ENCODE assay signal across 9 mouse cellular contexts in genomic region chr3:130103486-130103885, GRCm38 (mm10). TPM values are rescaled to one million over a fixed set of nuclear protein-coding genes. Genes with fewer than 3 reads are reported as not detected.
DNase-seq lines count a peak whose midpoint lies in the region; ATAC-seq and TF ChIP-seq lines count a peak whose summit lies in the region.
"Had no signal": no experiment of that assay in that cellular context is flagged by ENCODE, and none has a peak within 500 bp of the region (broad histone marks: within the 10 kb centered on the region; RNA-seq: fewer than 3 reads in every experiment).

No protein-coding gene starts in this region.

- DNase-seq in A20 (ENCODE audit: low read depth, low spot score) (peak; percentile 63), MEL (ENCODE audit: low read depth, low spot score) (peak; percentile 52)
- DNase-seq in kidney, postnatal 4 days = peak; percentile 61
- peak; percentile 33 for DNase-seq in thymus, postnatal 0 days (ENCODE audit: low spot score)
- no peak for DNase-seq in ovary, adult 18-20 months (ENCODE audit: low spot score)
- DNase-seq in urinary bladder, adult 2 months (ENCODE audit: low spot score) = no peak

- no peak for TF ChIP-seq POLR2A in MEL (IDR thresholded peaks at IDR 0.05; ENCODE audit: control insufficient read depth in 1 of 2, insufficient read depth in 1 of 2, low read depth in 1 of 2, low read length in 2 of 2, poor library complexity in 1 of 2)

- no peak overlapping the region for H3K4me2 ChIP-seq in intestine, postnatal 0 days (replicated peaks; ENCODE audit: low read depth)
- H3K4me2 ChIP-seq in intestine, embryonic 15.5 days (replicated peaks) = no peak overlapping the region
- H3K4me2 ChIP-seq: neural tube, embryonic 13.5 days had no signal

- peak; percentile 56 for TF ChIP-seq CTCF in intestine, postnatal 0 days (IDR thresholded peaks at IDR 0.05; ENCODE audit: low read depth)
- peak; percentile 53 to 69 (median 64) for TF ChIP-seq CTCF in MEL (IDR thresholded peaks at IDR 0.05 in 2 of 3, conservative IDR thresholded peaks at IDR 0.05 in 1 of 3; ENCODE audit: control insufficient read depth in 1 of 3, insufficient read depth in 1 of 3, low read depth in 2 of 3, low read length in 3 of 3, poor library complexity in 1 of 3, severe bottlenecking in 1 of 3)

- H3K79me2 ChIP-seq in MEL (ENCODE audit: control insufficient read depth, insufficient read depth, low read length, poor library complexity) = no peaks in the 10 kb centered on the region

- H3K4me3 ChIP-seq in intestine, postnatal 0 days (ENCODE audit: low read depth, low read length) = no peak overlapping the region
- H3K4me3 ChIP-seq in intestine, embryonic 15.5 days (replicated peaks) = no peak overlapping the region
- no peak overlapping the region for H3K4me3 ChIP-seq in MEL (ENCODE audit: control insufficient read depth in 1 of 2, insufficient read depth in 1 of 2, low read depth in 2 of 2, low read length in 2 of 2)
- H3K4me3 ChIP-seq: neural tube, embryonic 13.5 days had no signal

- WGBS in intestine, postnatal 0 days = 72% methylated on average over 8 of the region's 8 CpGs
- 76% methylated on average over 8 of the region's 8 CpGs for WGBS in intestine, embryonic 15.5 days

- peak; percentile 55 for TF ChIP-seq RAD21 in MEL (IDR thresholded peaks at IDR 0.05; ENCODE audit: low read depth, low read length)

- no peak overlapping the region for H3K27ac ChIP-seq in intestine, postnatal 0 days (ENCODE audit: low read depth, low read length)
- H3K27ac ChIP-seq in intestine, embryonic 15.5 days = no peak overlapping the region
- H3K27ac ChIP-seq in MEL (ENCODE audit: control insufficient read depth, low read depth, low read length) = no peak overlapping the region
- H3K27ac ChIP-seq: neural tube, embryonic 13.5 days had no signal

- no peak for TF ChIP-seq EP300 in MEL (IDR thresholded peaks at IDR 0.05; ENCODE audit: low read depth in 1 of 2, low read length in 2 of 2)

- H3K27me3 ChIP-seq in intestine, postnatal 0 days (replicated peaks; ENCODE audit: control insufficient read depth, insufficient read depth, low read length) = no peaks in the 10 kb centered on the region
- no peaks in the 10 kb centered on the region for H3K27me3 ChIP-seq in intestine, embryonic 15.5 days (replicated peaks)
- no peaks in the 10 kb centered on the region; a peak in 2 of 4 replicates for H3K27me3 ChIP-seq in MEL (ENCODE audit: control insufficient read depth in 1 of 2, insufficient read depth in 2 of 2, low read length in 2 of 2)
- H3K27me3 ChIP-seq: neural tube, embryonic 13.5 days had no signal

- no peaks in the 10 kb centered on the region for H3K36me3 ChIP-seq in intestine, postnatal 0 days (ENCODE audit: control insufficient read depth, insufficient read depth)
- no peaks in the 10 kb centered on the region for H3K36me3 ChIP-seq in intestine, embryonic 15.5 days
- H3K36me3 ChIP-seq in MEL (ENCODE audit: control insufficient read depth in 1 of 2, insufficient read depth in 2 of 2, low read length in 2 of 2) = no peaks in the 10 kb centered on the region
- H3K36me3 ChIP-seq: neural tube, embryonic 13.5 days had no signal

- ATAC-seq in intestine, postnatal 0 days = no peak
- ATAC-seq in intestine, embryonic 15.5 days = no peak

- no peaks in the 10 kb centered on the region for H3K9me3 ChIP-seq in intestine, postnatal 0 days (ENCODE audit: control insufficient read depth)
- no peaks in the 10 kb centered on the region for H3K9me3 ChIP-seq in intestine, embryonic 15.5 days
- H3K9me3 ChIP-seq in MEL (replicated peaks; ENCODE audit: insufficient read depth, low read length) = no peaks in the 10 kb centered on the region
- H3K9me3 ChIP-seq: neural tube, embryonic 13.5 days had no signal

- H3K4me1 ChIP-seq in intestine, postnatal 0 days (replicated peaks; ENCODE audit: control insufficient read depth, insufficient read depth, low read length) = no peaks in the 10 kb centered on the region
- no peaks in the 10 kb centered on the region for H3K4me1 ChIP-seq in intestine, embryonic 15.5 days (replicated peaks)
- H3K4me1 ChIP-seq in MEL (ENCODE audit: control insufficient read depth in 1 of 2, insufficient read depth in 2 of 2, low read length in 2 of 2) = no peaks in the 10 kb centered on the region
- H3K4me1 ChIP-seq: neural tube, embryonic 13.5 days had no signal

- H3K9ac ChIP-seq in intestine, postnatal 0 days (ENCODE audit: low read depth, low read length) = no peak overlapping the region
- H3K9ac ChIP-seq in intestine, embryonic 15.5 days = no peak overlapping the region
- no peak overlapping the region for H3K9ac ChIP-seq in MEL (ENCODE audit: control insufficient read depth, low read depth, low read length, poor library complexity, severe bottlenecking)
- H3K9ac ChIP-seq: neural tube, embryonic 13.5 days had no signal

TF ChIP-seq in MEL, 35 proteins besides CTCF, POLR2A, EP300 and RAD21:
- TF ChIP-seq ZC3H11A (IDR thresholded peaks at IDR 0.05; ENCODE audit: low read depth, low read length) (peak; percentile 32; the same call in 1 of the 2 replicates), CHD2 (IDR thresholded peaks at IDR 0.05; ENCODE audit: low read length) (no peak), SMC3 (IDR thresholded peaks at IDR 0.05; ENCODE audit: low read depth, low read length) (peak; percentile 62), CHD1 (IDR thresholded peaks at IDR 0.05; ENCODE audit: low read depth, low read length) (no peak)

RNA-seq across cellular contexts. Expression of gene Col25a1, which starts 27.8 kb away (rescaled TPM):
- 0.59 and 0.67 TPM in 2 replicates for polyA plus RNA-seq in intestine, postnatal 0 days (2015; fragmentation: Nextera tagmentation; extraction: Ambion mirVana)
- 1.9 TPM in 2 replicates for polyA plus RNA-seq in intestine, embryonic 15.5 days (2015; fragmentation: Nextera tagmentation; extraction: Ambion mirVana)
- total RNA-seq in MEL (2012; rRNA removed) = not detected in 2 replicates
- not detected for polyA plus RNA-seq in MEL (2012; ENCODE audit: insufficient read depth in 1 of 2, insufficient read length in 2 of 2, low read depth in 1 of 2, low replicate concordance in 2 of 2, missing spikeins in 1 of 2)
- polyA plus RNA-seq in thymus, postnatal 0 days (2015; fragmentation: Nextera tagmentation; extraction: Ambion mirVana) = 0.22 and 0.31 TPM in 2 replicates
- polyA plus RNA-seq in urinary bladder, adult 2 months (2012; rRNA removed) = 23.1 and 24.7 TPM in 2 replicates

RNA-seq across cellular contexts. Expression of gene Sec24b, which starts 42.1 kb away (rescaled TPM):
- 13.1 and 13.4 TPM in 2 replicates for polyA plus RNA-seq in intestine, postnatal 0 days (2015; fragmentation: Nextera tagmentation; extraction: Ambion mirVana)
- 24.7 and 29.2 TPM in 2 replicates for polyA plus RNA-seq in intestine, embryonic 15.5 days (2015; fragmentation: Nextera tagmentation; extraction: Ambion mirVana)
- 18.6 and 29.2 TPM in 2 replicates for total RNA-seq in MEL (2012; rRNA removed)
- 10 to 100 TPM; 54.4 to 56.3 TPM for polyA plus RNA-seq in MEL (2012; ENCODE audit: insufficient read depth in 1 of 2, insufficient read length in 2 of 2, low read depth in 1 of 2, low replicate concordance in 2 of 2, missing spikeins in 1 of 2)
- 24.0 and 26.2 TPM in 2 replicates for polyA plus RNA-seq in thymus, postnatal 0 days (2015; fragmentation: Nextera tagmentation; extraction: Ambion mirVana)
- polyA plus RNA-seq in urinary bladder, adult 2 months (2012; rRNA removed) = 60.6 and 63.7 TPM in 2 replicates

Comparison
In these comparisons a context has a peak if more than half of its experiments do, and no peak if none do; other contexts are left out.
1. DNase-seq: peak in A20 (single experiment), MEL (single experiment), kidney, postnatal 4 days (2 of 2) and thymus, postnatal 0 days (single experiment); none in ovary, adult 18-20 months (single experiment) and urinary bladder, adult 2 months (single experiment).